Mouse (Mus musculus): ENCODE results near the gene Gpatch4.

DNA sequence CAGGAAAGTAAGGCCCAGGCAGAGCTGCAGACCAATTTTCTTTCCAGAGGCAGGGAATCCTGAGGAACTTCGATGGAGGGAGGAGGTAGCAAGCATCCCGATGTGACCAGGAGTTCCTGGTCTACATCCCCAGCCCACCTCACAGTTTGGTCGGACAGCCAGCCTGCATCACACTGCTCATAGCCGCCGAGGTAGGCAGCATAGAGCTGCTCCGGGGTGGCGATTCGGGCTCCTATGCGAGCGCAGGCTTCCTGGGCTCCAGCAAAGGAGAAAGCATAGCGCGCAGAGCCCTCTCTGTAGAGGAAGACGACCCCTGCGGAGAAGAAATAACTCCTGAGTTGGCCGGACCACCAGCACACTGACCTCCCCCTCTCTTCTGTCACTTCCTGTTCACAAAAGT lies 46.5 kb upstream of the Gpatch4 start:
- TF ChIP-seq UBTF (IDR thresholded peaks at IDR 0.05; ENCODE audit: low read depth, low read length) (no peak), POLR2A (IDR thresholded peaks at IDR 0.05; ENCODE audit: low read depth, low read length) (no peak), CTCF (conservative IDR thresholded peaks at IDR 0.05 in 1 of 2, IDR thresholded peaks at IDR 0.05 in 1 of 2; ENCODE audit: low read depth in 2 of 2, low read length in 2 of 2) (no peak), MYC (IDR thresholded peaks at IDR 0.05; ENCODE audit: low read depth, low read length) (no peak)
